Mouse (Mus musculus): Measurements from ENCODE around the gene Cypt15. TPM values are rescaled to one million over a fixed set of nuclear protein-coding genes. Genes with fewer than 3 reads are reported as not detected.
"Not testable (repeated sequence)": the region's sequence is repeated elsewhere in the genome, so short reads cannot be mapped to it uniquely, and the experiment has no call there.

Gene Cypt15
- polyA plus RNA-seq (2014; fragmentation: Nextera tagmentation; extraction: Ambion mirVana), result not detected in 2 replicates

DNA sequence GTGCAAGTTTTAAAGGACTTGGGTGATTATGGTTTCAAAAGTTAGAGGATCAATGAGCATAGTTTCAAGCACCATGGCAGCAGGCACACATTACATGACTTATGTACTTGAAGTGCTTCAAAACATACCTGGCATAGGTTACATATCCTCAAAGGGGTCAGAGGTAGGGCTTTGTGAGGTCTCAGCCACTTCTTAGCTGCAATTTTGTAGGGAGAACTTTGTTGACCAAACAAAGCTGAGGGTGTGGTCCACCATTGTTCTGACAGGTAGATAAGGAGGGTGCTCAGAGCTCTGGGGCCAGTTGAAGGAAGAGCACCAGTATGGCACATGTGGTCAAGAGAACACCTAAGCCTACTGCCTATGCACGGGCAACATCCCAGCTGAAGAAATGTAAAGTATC, at the start of gene Cypt15:
Cypt15 (plus strand) TSS at position 301 of the 400 bp plus-strand sequence.
- H3K4me2 ChIP-seq (replicated peaks; ENCODE audit: low read depth, low read length); H3K9ac ChIP-seq (replicated peaks; ENCODE audit: low read depth, low read length); H3K27ac ChIP-seq (ENCODE audit: low read length); H3K9me3 ChIP-seq (ENCODE audit: control insufficient read depth, low read depth, low read length); ATAC-seq (ENCODE audit: insufficient number of reproducible peaks, insufficient read depth, low FRiP score, low read depth); H3K36me3 ChIP-seq (ENCODE audit: control insufficient read depth, insufficient read depth, low read length); H3K27me3 ChIP-seq (ENCODE audit: control insufficient read depth, insufficient read depth, low read length); H3K4me3 ChIP-seq (ENCODE audit: low read depth, low read length); H3K4me1 ChIP-seq (ENCODE audit: control insufficient read depth, insufficient read depth, low read length): not testable (repeated sequence)
- WGBS, result 72% methylated on average over 1 of the region's 1 CpGs

DNA sequence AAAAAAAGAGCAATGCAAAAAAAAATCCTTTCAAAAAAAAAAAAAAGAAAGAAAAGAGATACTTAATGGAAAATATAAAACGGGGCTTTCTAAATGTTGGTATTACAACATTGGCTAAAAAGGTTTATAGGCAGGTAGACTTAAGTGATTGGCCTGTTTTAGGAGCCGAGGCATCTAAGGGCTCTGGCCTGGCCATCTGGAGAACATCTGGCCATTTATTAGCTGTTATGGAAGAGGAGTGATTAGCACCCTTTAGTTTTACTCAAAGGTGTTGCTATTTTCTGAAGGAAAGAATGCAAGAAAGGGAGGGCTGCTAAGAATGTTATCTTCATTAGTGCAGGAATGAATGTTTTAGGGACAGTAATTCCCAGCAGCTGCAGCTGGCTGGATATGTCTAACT, 24.9 kb downstream of the Cypt15 start:
- H3K36me3 ChIP-seq (ENCODE audit: control insufficient read depth, insufficient read depth, low read length), result no peaks in the 10 kb centered on the region
- no peak overlapping the region for H3K9ac ChIP-seq (replicated peaks; ENCODE audit: low read depth, low read length)
- no peak overlapping the region for H3K4me3 ChIP-seq (ENCODE audit: low read depth, low read length)
- no peak overlapping the region for H3K4me2 ChIP-seq (replicated peaks; ENCODE audit: low read depth, low read length)
- no peak for ATAC-seq (ENCODE audit: insufficient number of reproducible peaks, insufficient read depth, low FRiP score, low read depth)
- no peaks in the 10 kb centered on the region for H3K27me3 ChIP-seq (ENCODE audit: control insufficient read depth, insufficient read depth, low read length)
- H3K27ac ChIP-seq (ENCODE audit: low read length), result no peak overlapping the region
- H3K9me3 ChIP-seq (ENCODE audit: control insufficient read depth, low read depth, low read length), result no peaks in the 10 kb centered on the region
- no peaks in the 10 kb centered on the region for H3K4me1 ChIP-seq (ENCODE audit: control insufficient read depth, insufficient read depth, low read length)
- WGBS, result 65% methylated on average over 2 of the region's 2 CpGs

DNA sequence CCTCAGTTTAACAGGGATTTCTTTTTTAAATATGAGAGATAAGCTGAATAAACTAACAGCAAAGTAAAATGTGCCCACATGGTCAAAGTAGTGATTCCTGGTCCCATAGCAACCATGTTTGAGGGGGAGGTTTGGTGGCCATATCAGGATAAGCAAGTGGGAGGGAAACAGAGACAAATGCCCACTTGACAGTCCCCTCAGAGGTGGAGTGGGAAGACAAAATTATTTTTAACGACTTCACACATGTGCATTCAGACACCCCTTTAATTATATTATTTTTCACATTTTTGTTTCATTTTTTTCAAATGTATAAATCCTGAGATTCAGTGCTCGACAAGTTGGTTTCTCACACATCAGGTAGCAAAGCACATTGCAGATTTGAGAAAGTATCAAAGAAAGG, 32.8 kb downstream of the Cypt15 start:
- Histone ChIP-seq H3K9me3 (ENCODE audit: control insufficient read depth, low read depth, low read length) (no peaks in the 10 kb centered on the region), H3K4me1 (ENCODE audit: control insufficient read depth, insufficient read depth, low read length) (no peaks in the 10 kb centered on the region), H3K27ac (ENCODE audit: low read length) (no peak overlapping the region), H3K27me3 (ENCODE audit: control insufficient read depth, insufficient read depth, low read length) (no peaks in the 10 kb centered on the region), H3K36me3 (ENCODE audit: control insufficient read depth, insufficient read depth, low read length) (no peaks in the 10 kb centered on the region), H3K9ac (replicated peaks; ENCODE audit: low read depth, low read length) (no peak overlapping the region), H3K4me3 (ENCODE audit: low read depth, low read length) (no peak overlapping the region), H3K4me2 (replicated peaks; ENCODE audit: low read depth, low read length) (no peak overlapping the region)
- WGBS, result 63% methylated on average over 2 of the region's 2 CpGs
- ATAC-seq (ENCODE audit: insufficient number of reproducible peaks, insufficient read depth, low FRiP score, low read depth), result no peak

- Histone ChIP-seq H3K4me3 (ENCODE audit: low read depth, low read length) (no peak overlapping the region), H3K27me3 (ENCODE audit: control insufficient read depth, insufficient read depth, low read length) (no peaks in the 10 kb centered on the region), H3K4me1 (ENCODE audit: control insufficient read depth, insufficient read depth, low read length) (no peaks in the 10 kb centered on the region), H3K36me3 (ENCODE audit: control insufficient read depth, insufficient read depth, low read length) (no peaks in the 10 kb centered on the region), H3K27ac (ENCODE audit: low read length) (no peak overlapping the region), H3K9me3 (ENCODE audit: control insufficient read depth, low read depth, low read length) (no peaks in the 10 kb centered on the region), H3K4me2 (replicated peaks; ENCODE audit: low read depth, low read length) (no peak overlapping the region), H3K9ac (replicated peaks; ENCODE audit: low read depth, low read length) (no peak overlapping the region)
- no peak for ATAC-seq (ENCODE audit: insufficient number of reproducible peaks, insufficient read depth, low FRiP score, low read depth)
- 53% methylated on average over 2 of the region's 2 CpGs for WGBS
Measured at GRCm38 (mm10) chrX:39383806-39384205, 37.7 kb downstream of the Cypt15 start.

Measured in stomach, embryonic 14.5 days (tissue).